Mouse (Mus musculus) small intestine, adult 2 months (tissue): Measurements from ENCODE around the gene Pigz.

Source experiments
- CTCF ChIP-seq: fragments of 200-500 bp; IDR thresholded peaks from 2 replicates; pipeline ENCODE4 v1.5.1; 2012; ENCODE audit warnings: low read depth, mild to moderate bottlenecking, control low read depth, inconsistent platforms, low read length, moderate library complexity, mixed read lengths; ENCODE audit not compliant: insufficient replicate concordance, insufficient read length; ENCODE audit errors: extremely low read depth
- POLR2A ChIP-seq: fragments of 200-500 bp; IDR thresholded peaks from 2 replicates; pipeline ENCODE4 v1.6.1; 2012; ENCODE audit warnings: low read depth, mild to moderate bottlenecking, control low read depth, inconsistent platforms, low read length, moderate library complexity

GRCm38 (mm10) chr16:31938856-31939255 is 5.2 kb downstream of the Pigz start:
- TF ChIP-seq CTCF (no peak), POLR2A (no peak)
